Mouse (Mus musculus): ENCODE measurements around the gene Cela3b.

The Cela3b gene

DNA sequence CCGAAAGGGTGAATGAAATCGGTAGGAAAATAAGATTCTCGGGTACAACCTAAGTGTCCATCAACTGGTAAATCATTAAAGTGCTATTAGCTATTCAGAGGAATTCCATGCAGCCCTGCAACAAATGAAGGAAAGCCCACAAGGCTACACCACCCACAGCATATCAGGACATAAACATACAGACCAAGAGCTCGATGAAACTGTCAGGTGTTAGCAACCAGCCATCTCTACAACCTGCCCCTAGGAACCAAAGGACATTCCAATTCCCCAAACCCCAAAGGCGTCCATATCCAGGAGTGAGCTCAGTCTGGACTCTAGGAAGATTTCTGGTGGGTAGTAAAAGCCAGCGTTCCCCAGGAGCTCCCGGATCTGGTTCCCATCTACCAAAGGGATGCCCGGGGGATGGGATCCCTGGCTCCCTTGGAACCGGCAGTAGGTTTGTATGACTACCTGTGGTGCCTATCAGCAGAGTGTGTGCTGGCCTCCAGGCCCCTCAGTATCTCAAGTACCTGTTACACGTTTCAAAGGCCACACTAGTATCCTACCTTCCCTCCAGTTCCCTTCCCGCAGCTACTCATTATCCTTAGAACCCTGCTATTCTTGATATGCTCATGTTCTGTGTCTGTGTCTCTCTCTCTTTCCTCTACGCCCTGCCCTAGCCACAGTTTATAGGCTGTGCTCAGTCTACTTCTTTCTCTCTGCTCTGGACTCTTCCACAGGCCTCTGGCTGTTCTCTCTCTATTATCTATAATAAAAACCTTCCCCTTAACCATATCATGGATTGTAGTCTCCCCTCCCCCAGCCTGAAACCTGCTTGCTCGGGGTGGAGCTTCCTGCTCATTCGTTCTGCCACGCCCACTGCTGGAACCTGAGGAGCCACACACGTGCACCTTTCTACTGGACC lies 49.4 kb downstream of the Cela3b start:
- in situ Hi-C loops (cut with MboI; ENCODE audit: low pct_unique_long_range_greater_than_20kb in 1 of 2, low sequenced_read_pairs in 2 of 2, unreplicated experiment in 1 of 2) = no loop called here

DNA sequence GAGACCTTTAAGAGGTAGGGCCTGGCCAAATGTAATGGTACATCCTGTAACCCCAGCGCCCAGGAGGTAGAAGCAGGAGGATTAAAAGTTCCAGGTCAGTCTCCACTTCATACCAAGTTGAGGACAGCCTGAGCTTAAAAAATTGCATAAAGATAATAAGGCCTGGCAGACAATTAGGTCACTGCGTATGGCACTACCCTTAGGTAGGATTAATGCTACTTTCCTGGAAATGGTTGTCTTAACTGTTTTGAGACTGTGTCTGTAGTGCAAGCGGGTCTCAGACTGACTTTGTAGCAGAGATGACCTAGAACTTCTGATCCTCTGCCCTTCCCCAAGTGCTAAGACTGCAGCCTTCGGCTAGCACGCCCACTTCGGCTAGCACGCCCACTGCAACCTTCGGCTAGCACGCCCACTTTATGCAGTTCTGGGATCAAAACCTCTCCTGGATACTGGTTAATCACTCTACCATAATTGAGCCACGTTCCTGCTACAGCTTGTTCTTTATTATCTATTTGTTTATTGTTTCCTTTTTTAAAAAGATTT lies 50.6 kb downstream of the Cela3b start:
- in situ Hi-C loops (cut with MboI; ENCODE audit: low pct_unique_long_range_greater_than_20kb in 1 of 2, low sequenced_read_pairs in 2 of 2, unreplicated experiment in 1 of 2) = no loop called here

DNA sequence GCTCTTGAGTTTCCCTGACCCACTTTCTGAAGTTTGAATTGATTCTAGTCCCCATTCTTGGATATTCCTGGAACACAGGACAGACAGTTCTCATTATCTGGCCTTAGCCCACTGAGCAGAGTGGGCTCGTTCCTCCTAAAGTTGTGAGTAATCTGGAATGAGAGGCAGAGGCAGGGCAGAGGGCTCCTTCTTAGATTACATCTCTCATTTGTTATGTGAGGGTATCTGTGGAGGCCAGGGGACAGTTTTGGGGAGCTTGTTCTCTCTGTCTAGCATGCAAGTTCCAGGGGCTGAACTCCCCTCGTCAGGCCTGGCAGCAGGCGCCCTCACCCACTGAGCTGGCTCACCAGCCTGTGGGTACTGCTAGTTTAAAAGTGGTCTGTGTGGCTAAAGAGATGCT lies 51.3 kb downstream of the Cela3b start:
- in situ Hi-C loops (cut with MboI; ENCODE audit: low pct_unique_long_range_greater_than_20kb in 1 of 2, low sequenced_read_pairs in 2 of 2, unreplicated experiment in 1 of 2) = no loop called here

DNA sequence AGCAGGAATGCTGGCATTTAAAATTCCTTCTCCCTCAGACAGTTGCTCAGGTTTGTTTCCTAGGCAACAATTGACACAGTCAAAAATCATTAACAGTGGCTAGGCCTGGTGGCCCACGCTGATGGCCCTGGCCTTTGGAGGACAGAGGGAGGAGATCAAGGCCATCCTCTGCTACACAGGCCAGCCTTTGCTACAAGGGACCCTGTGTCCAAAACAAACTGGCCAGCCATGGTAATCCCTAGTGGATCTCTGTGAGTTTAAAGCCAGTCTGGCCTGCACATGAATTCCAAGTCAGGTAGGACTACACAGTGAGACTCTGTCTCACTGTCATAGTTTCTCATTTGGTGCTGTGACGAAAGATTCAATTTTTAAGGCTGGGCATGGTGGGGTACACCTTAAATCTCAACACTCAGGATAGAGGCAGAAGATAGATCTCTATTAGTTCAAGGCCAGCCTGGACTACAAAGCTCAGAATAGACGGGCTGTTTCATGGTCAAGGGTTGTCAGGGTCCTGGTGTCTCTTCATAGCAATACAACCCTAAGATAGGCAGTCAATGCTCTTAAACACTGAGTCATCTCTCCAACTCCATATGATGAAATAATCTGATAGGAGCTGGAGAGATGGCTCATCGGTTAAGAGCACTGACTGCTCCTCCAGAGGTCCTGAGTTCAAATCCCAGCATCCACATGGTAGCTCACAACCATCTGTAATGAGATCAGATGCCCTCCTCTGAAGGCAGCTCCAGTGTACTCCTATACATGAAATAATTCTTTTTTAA lies 52.6 kb downstream of the Cela3b start:
- in situ Hi-C loops (cut with MboI; ENCODE audit: low pct_unique_long_range_greater_than_20kb in 1 of 2, low sequenced_read_pairs in 2 of 2, unreplicated experiment in 1 of 2) = no loop called here

DNA sequence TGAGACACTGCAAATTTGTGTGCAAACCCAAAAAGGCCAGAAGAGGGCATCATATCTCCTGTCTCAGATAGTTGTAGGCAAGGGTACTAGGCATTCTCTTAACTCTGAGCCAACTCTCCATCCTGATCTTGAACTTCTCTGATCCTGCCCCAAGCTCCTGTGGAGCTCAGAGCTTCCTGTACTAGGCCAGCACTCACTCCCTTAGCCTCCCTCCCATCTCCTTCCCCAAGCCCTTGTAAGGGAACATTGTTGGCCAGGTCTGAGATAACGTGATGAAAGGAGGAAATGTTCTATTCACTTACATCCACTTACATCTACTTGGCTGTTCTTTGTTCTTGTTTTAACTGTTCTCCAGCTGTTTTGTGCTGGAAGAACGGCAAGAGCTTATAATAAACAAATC lies 53.6 kb downstream of the Cela3b start:
- in situ Hi-C loops (cut with MboI; ENCODE audit: low pct_unique_long_range_greater_than_20kb in 1 of 2, low sequenced_read_pairs in 2 of 2, unreplicated experiment in 1 of 2) = no loop called here

DNA sequence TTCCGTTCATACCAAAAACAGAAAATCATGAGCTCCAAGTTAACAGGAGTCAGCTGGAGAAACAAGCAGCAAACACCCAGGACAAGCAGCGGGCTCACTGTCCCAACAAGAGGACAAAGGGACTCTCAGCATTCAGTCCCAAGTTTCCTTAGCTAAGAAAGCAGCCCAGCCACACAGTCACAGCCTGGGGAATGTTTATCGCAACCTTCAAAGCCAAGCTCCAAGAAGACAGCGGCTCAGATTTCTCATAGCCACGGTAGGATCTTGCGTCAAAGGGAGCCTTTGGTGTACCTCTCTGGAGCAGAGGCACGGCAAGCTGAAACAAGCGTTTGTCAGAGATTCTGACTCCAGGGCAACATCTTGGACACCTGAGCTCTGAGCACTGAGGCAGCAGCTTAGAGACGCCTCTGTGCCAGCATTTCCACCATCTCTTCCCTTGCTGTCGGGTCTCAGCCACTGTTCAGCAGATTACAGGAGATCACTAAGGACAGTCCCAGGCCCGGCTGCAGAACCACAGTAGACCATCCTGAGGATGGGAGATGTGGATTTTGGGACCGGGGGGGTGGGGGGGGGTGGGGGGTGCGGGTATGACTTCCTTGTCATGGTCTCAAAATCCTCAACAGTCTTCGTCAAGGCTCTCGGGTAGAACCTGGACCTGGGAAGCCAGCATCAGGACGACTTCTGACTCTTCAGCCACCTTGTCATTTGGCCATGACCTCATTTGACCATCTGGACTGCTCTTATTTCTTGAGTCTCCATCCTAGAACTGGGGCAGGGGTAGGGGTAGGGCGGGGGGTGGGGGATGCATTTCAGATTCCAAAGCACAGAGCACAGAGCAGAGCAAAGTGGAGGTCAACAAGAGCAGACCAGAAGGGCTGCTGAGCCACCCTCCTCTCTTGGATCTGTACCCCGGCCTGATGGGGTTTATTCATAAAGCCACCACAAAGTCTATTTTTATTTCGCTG lies 54.7 kb downstream of the Cela3b start:
- in situ Hi-C loops (cut with MboI; ENCODE audit: low pct_unique_long_range_greater_than_20kb in 1 of 2, low sequenced_read_pairs in 2 of 2, unreplicated experiment in 1 of 2) = no loop called here

DNA sequence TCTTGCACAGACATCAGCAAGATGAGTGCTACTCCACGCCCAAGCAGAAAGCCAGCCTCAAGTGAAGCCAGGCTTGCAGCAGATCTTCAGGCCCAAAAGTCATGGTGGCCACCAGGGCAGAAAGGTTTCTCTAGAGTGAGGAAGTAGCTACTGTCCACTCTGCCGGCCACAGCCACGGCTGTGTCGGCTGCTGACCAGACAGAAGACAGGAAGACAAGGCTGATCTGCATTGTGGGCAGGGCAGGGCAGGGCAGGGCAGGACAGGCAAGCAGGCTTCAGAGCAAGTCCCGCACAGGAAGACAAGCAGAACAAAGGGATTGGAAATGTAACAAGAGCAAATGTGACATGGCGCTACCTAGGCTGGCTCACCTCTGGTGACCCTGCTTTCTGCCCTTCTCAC lies 56.6 kb downstream of the Cela3b start:
- in situ Hi-C loops (cut with MboI; ENCODE audit: low pct_unique_long_range_greater_than_20kb in 1 of 2, low sequenced_read_pairs in 2 of 2, unreplicated experiment in 1 of 2) = no loop called here

DNA sequence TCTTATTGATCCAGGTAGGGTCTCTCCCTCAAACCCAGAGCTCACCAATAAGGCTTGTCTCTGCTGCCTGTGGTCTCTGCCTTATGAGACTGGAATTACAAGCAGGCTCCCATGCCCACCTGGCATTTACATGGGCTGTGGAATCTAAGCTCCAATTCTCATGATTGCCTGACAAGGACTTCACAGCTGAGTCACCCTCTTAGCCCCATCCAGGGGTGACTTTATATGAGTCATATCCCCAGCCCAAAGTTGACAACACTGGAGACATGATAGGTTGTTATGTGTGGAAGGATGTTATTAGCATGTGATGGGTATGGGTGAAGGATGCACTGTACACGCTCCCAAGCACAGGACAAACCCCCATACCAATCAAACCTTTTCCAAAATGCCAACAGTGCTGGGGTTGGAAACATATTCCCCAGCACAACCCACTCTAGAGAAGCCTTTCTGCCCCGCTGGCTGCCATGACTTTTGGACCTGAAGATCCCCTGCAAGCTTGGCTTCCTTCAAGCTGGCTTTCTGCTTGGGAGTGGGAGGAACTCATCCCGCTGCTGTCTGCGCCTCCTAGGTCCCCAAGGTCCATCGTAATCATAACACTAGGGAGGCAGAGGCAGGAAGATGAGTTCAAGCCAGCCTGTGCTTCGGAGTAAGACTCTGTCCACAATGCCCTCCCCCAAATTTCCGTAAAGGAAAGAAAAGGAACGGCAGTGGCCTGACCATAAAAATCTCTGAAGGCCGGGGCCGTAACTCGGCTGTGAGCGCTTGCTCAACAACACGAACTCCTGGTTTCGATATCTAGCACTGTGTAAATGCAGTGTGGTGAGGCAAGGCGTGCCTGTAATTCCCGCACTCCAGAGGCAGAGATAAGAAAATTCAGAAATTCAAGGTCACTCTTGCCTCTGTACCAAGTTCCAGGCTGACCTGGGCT lies 58.5 kb downstream of the Cela3b start:
- in situ Hi-C loops (cut with MboI; ENCODE audit: low pct_unique_long_range_greater_than_20kb in 1 of 2, low sequenced_read_pairs in 2 of 2, unreplicated experiment in 1 of 2) = no loop called here
